Mouse (Mus musculus): ENCODE results near the gene Stx6.
A peak's percentile ranks its signal among the peaks of the same experiment; 100 is the strongest.

The Stx6 gene

GRCm38 (mm10) chr1:155233931-155234607 lies 75.6 kb downstream of the Stx6 start:
- DNase-seq (ENCODE audit: low spot score) = peak; percentile 62

- no peak for DNase-seq (ENCODE audit: low spot score)
Observed at GRCm38 (mm10) chr1:155235641-155236040, 77.1 kb downstream of the Stx6 start.

GRCm38 (mm10) chr1:155236306-155237024 lies 78.0 kb downstream of the Stx6 start:
- DNase-seq (ENCODE audit: low spot score) = no peak

GRCm38 (mm10) chr1:155237390-155237789 lies 78.9 kb downstream of the Stx6 start:
- DNase-seq (ENCODE audit: low spot score) = peak; percentile 50

- DNase-seq (ENCODE audit: low spot score) = no peak
Observed at GRCm38 (mm10) chr1:155238126-155238525, 79.6 kb downstream of the Stx6 start.

GRCm38 (mm10) chr1:155239169-155239568 lies 80.7 kb downstream of the Stx6 start:
- DNase-seq (ENCODE audit: low spot score) = no peak

GRCm38 (mm10) chr1:155239962-155240717 lies 81.6 kb downstream of the Stx6 start:
- peak; percentile 50 for DNase-seq (ENCODE audit: low spot score)

- DNase-seq (ENCODE audit: low spot score) = no peak
Observed at GRCm38 (mm10) chr1:155241701-155242487, 83.4 kb downstream of the Stx6 start.

- no peak for DNase-seq (ENCODE audit: low spot score)
Observed at GRCm38 (mm10) chr1:155242488-155242745, 83.9 kb downstream of the Stx6 start.

- peak; percentile 27 for DNase-seq (ENCODE audit: low spot score)
Observed at GRCm38 (mm10) chr1:155243797-155244770, 85.6 kb downstream of the Stx6 start, which contains the start of gene BC034090. Gene BC034090, minus strand, starts transcription at chr1:155244444.

- DNase-seq (ENCODE audit: low spot score) = peak; percentile 3
Observed at GRCm38 (mm10) chr1:155244771-155245211, 86.3 kb downstream of the Stx6 start.

- DNase-seq (ENCODE audit: low spot score) = peak; percentile 2
Observed at GRCm38 (mm10) chr1:155245516-155245915, 87.0 kb downstream of the Stx6 start.

- DNase-seq (ENCODE audit: low spot score) = peak; percentile 1
Observed at GRCm38 (mm10) chr1:155247441-155247840, 88.9 kb downstream of the Stx6 start.

GRCm38 (mm10) chr1:155248041-155248440 lies 89.5 kb downstream of the Stx6 start:
- peak; percentile 1 for DNase-seq (ENCODE audit: low spot score)

GRCm38 (mm10) chr1:155249896-155250295 lies 91.4 kb downstream of the Stx6 start:
- DNase-seq (ENCODE audit: low spot score) = peak; percentile 1

GRCm38 (mm10) chr1:155250531-155251135 lies 92.1 kb downstream of the Stx6 start:
- peak; percentile 2 for DNase-seq (ENCODE audit: low spot score)

GRCm38 (mm10) chr1:155251596-155251995 lies 93.1 kb downstream of the Stx6 start:
- no peak for DNase-seq (ENCODE audit: low spot score)

- DNase-seq (ENCODE audit: low spot score) = no peak
Observed at GRCm38 (mm10) chr1:155252631-155253121, 94.2 kb downstream of the Stx6 start.

- DNase-seq (ENCODE audit: low spot score) = no peak
Observed at GRCm38 (mm10) chr1:155253126-155253525, 94.6 kb downstream of the Stx6 start.

GRCm38 (mm10) chr1:155254309-155254708 lies 95.8 kb downstream of the Stx6 start:
- no peak for DNase-seq (ENCODE audit: low spot score)

All from layer of hippocampus, adult 11-12 months (tissue).